Mouse (Mus musculus) liver, embryonic 11.5 days (tissue): ENCODE results near the gene Commd1. TPM values are rescaled to one million over a fixed set of nuclear protein-coding genes. Genes with fewer than 3 reads are reported as not detected.

Experiments used
- ATAC-seq: fragments of 200-750 bp; cut with Nextera tagmentation; replicated peaks from 2 replicates; pipeline ENCODE4 v1.8.0; 2017; ENCODE audit warnings: moderate number of reproducible peaks, mild to moderate bottlenecking, moderate TSS enrichment, moderate library complexity; ENCODE audit not compliant: low FRiP score
- DNase-seq: peaks from one replicate; pipeline ENCODE4 v3.0.0-alpha.2; 2017; ENCODE audit warnings: low spot score
- H3K27ac ChIP-seq: fragments of 300-500 bp; sonication (generic); 2 replicates; pipeline ENCODE4 v1.5.1; 2014; ENCODE audit warnings: mild to moderate bottlenecking, low read depth, low read length, control low read depth
- H3K27me3 ChIP-seq: fragments of 300-500 bp; sonication (generic); replicated peaks from 2 replicates; pipeline ENCODE4 v1.6.1; 2014; ENCODE audit warnings: low read length, mixed read lengths; ENCODE audit not compliant: control insufficient read depth, insufficient read depth
- H3K36me3 ChIP-seq: fragments of 300-500 bp; sonication (generic); 2 replicates; pipeline ENCODE4 v1.6.1; 2014; ENCODE audit warnings: mild to moderate bottlenecking, low read length, moderate library complexity, mixed read lengths; ENCODE audit not compliant: control insufficient read depth, insufficient read depth
- H3K4me1 ChIP-seq: fragments of 300-500 bp; sonication (generic); replicated peaks from 2 replicates; pipeline ENCODE4 v1.6.1; 2014; ENCODE audit warnings: low read length, mixed read lengths; ENCODE audit not compliant: control insufficient read depth, insufficient read depth
- H3K4me2 ChIP-seq: fragments of 300-500 bp; sonication (generic); 2 replicates; pipeline ENCODE4 v1.6.1; 2014; ENCODE audit warnings: mild to moderate bottlenecking, control low read depth, moderate library complexity
- H3K4me3 ChIP-seq: fragments of 300-500 bp; sonication (generic); 2 replicates; pipeline ENCODE4 v1.5.1; 2014; ENCODE audit warnings: low read depth, low read length, control low read depth
- H3K9ac ChIP-seq: fragments of 300-500 bp; sonication (generic); 2 replicates; pipeline ENCODE4 v1.6.1; 2014; ENCODE audit warnings: low read depth, low read length, control low read depth
- H3K9me3 ChIP-seq: fragments of 300-500 bp; sonication (generic); 2 replicates; pipeline ENCODE4 v1.6.1; 2016; ENCODE audit warnings: low read length, inconsistent platforms, mixed read lengths; ENCODE audit not compliant: control insufficient read depth
- WGBS: fragments of 180-500 bp; shearing (Covaris S2); extraction: QIAGEN DNeasy Blood & Tissue Kit; methylation state at CpG from one replicate; pipeline ENCODE4 v1.1.7; 2014; 5-methylcytosine and 5-hydroxymethylcytosine counted together
- polyA plus RNA-seq: library from polyadenylated mRNA; unstranded; fragments of >200 nt; fragmentation: Nextera tagmentation; extraction: Ambion mirVana; gene quantifications from 2 replicates; pipeline ENCODE4 v1.2.1, GENCODE M21; 2014

Commd1 gene
- polyA plus RNA-seq, 1 experiment from 2014 or later, result 333 TPM

DNA sequence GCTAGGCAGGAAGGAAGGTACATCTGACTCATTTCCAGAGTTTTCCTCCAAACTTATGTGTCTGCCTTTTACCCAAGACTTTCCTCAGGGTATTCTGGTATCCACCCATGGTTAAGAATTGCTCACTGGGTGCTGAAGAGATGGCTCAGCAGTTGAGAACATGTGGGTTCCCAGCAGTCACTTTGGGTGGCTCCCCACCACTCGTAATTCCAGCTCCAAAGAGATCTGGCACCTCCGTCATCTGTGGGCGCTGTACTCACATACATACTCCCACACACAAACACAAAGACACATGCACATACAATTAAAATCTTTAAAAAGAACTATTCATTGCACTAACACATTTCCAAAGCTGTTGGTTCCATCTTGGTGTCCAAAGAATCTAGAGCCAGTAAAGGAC lies 93.0 kb downstream of the Commd1 start:
- Histone ChIP-seq H3K4me3 (no peak overlapping the region), H3K4me1 (no peaks in the 10 kb centered on the region)

DNA sequence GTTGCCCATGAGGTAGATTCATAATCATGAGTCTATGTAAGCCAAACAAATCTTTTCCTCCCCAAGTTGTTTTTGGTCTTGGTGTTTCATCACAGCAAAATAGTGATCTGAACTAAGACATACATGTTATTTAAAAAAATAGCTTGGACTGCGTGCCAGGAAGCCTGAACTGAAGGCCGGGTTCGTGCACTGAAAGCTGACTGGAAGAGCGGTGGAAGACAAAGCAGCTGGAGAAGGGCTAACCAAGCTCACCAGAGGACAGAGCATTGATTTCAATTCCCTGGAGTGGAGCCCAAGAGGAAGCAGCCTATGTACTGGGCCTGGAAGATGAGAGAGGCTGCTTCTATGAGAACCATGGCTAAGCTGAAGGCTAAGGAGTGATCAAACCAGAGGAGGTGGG lies 95.2 kb downstream of the Commd1 start:
- Histone ChIP-seq H3K4me1 (no peaks in the 10 kb centered on the region), H3K36me3 (no peaks in the 10 kb centered on the region), H3K4me3 (no peak overlapping the region), H3K27ac (no peak overlapping the region), H3K9me3 (no peaks in the 10 kb centered on the region), H3K4me2 (no peak overlapping the region), H3K9ac (no peak overlapping the region), H3K27me3 (no peaks in the 10 kb centered on the region)
- ATAC-seq, result no peak
- WGBS, result 95% methylated on average over 4 of the region's 4 CpGs
- DNase-seq, result no peak

More for the DNA sequence above, 93.0 kb downstream of the Commd1 start:
- H3K27me3 ChIP-seq, result no peaks in the 10 kb centered on the region
- no peaks in the 10 kb centered on the region for H3K9me3 ChIP-seq
- no peak overlapping the region for H3K4me2 ChIP-seq
- H3K36me3 ChIP-seq, result no peaks in the 10 kb centered on the region
- no peak for DNase-seq
- no peak overlapping the region for H3K27ac ChIP-seq
- H3K9ac ChIP-seq, result no peak overlapping the region
- WGBS, result 89% methylated on average over 3 of the region's 3 CpGs
- ATAC-seq, result no peak

DNA sequence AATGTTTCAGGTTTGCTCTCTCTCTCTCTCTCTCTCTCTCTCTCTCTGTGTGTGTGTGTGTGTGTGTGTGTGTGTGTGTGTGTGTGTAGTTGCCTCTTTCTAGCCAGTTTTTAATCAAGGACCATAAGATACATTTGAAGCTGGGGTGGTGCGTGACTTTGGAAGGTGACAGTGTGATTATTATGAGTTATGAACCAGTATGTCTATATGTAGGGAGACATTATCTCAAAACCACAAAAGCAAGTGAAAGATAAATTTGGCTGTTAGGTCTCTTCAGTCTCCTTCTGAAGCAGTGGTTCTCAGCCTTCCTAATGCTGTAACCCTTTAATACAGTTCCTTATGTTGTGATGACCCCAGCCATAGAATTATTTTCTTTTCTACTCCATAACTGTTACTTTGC lies 96.8 kb downstream of the Commd1 start:
- H3K36me3 ChIP-seq, result no peaks in the 10 kb centered on the region
- ATAC-seq (no peak), DNase-seq (no peak)
- WGBS, result 86% methylated on average over 1 of the region's 1 CpGs
- H3K27ac ChIP-seq, result no peak overlapping the region
- no peaks in the 10 kb centered on the region for H3K27me3 ChIP-seq
- H3K4me3 ChIP-seq, result no peak overlapping the region
- H3K9ac ChIP-seq, result no peak overlapping the region
- H3K9me3 ChIP-seq, result no peaks in the 10 kb centered on the region
- H3K4me1 ChIP-seq, result no peaks in the 10 kb centered on the region
- no peak overlapping the region for H3K4me2 ChIP-seq

DNA sequence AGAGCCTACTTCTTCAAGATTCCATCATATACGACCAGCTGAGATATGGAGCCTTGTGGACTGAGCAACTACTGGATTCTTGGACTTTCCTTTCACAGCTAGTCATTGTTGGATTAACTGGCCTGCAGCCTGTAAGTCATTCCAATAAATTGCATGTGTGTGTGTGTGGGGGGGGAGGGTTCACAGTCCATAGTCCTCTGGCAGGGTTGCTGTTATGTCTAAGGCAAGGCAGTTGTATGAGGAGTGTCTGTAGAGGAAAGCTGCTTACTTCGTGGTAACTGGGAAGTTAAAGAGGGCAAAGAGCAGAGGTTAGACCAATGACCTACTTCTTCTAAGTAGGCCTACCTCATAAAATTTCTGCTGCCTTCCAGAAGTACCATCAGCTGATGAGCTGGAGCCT lies 98.5 kb downstream of the Commd1 start:
- Histone ChIP-seq H3K4me1 (no peaks in the 10 kb centered on the region), H3K4me2 (no peak overlapping the region), H3K4me3 (no peak overlapping the region), H3K9ac (no peak overlapping the region), H3K9me3 (no peaks in the 10 kb centered on the region), H3K27me3 (no peaks in the 10 kb centered on the region), H3K27ac (no peak overlapping the region), H3K36me3 (no peaks in the 10 kb centered on the region)
- 62% methylated on average over 2 of the region's 2 CpGs for WGBS
- no peak for ATAC-seq
- no peak for DNase-seq

DNA sequence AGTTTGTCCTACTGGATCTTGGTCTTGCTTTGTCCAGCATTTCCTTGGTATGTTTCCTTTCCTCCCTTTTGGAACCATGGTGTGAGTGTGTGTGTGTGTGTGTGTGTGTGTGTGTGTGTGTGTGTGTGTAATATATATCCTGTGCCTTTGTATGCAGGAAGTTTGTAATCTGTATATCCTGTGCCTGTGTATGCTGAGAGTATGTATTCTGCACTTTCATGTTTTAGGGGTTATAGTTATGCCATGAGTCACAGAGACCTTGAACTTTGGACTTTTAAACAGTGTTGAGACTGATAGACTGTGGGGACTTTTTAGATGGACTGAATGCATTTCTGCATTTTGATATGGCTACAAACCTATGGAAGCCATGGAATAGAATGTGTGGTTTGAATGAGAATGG lies 99.3 kb downstream of the Commd1 start:
- no peaks in the 10 kb centered on the region for H3K27me3 ChIP-seq
- ATAC-seq (no peak), DNase-seq (no peak)
- no peaks in the 10 kb centered on the region for H3K9me3 ChIP-seq
- H3K27ac ChIP-seq, result no peak overlapping the region
- H3K4me2 ChIP-seq, result no peak overlapping the region
- H3K9ac ChIP-seq, result no peak overlapping the region
- H3K4me3 ChIP-seq, result no peak overlapping the region
- no peaks in the 10 kb centered on the region for H3K36me3 ChIP-seq
- no peaks in the 10 kb centered on the region for H3K4me1 ChIP-seq

DNA sequence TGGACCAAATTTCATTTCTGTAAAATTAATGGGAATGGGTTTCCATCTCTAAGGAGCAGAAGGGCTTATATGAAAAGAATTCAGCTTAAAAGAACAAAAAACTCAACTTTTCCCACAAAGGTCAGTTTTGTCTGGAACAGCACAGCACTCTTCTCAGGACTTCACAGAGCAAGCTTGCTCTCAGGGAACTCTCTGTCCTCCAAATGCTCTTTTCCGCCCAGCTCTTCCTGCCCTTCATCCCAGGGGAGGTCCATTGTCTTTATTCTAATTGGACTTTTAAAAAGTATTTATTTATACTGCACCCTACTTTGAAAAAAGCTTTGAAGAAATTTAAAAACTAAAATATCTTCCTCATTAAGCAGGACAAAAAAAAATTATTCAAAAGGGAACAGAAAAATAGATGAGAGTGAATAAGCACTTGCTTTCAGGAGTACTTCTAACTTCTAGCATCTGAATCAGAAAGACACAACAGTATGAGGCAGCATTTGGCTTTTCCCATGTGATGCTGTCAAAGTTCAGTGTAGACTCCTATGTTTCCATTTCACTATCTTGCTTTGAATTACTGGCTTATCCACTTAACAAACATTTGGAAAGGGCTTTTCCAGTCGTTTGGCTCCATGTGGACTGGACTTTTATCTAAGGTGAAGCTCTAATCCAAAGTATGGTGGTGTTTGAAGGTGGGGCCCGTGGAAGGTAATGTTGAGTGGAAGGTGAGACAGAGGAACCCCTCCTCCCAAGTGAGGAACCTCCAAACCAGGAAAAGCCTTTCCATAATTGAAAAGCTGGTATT lies 101.6 kb downstream of the Commd1 start:
- DNase-seq (no peak), ATAC-seq (no peak)
- WGBS, result 60% methylated on average over 3 of the region's 3 CpGs
- Histone ChIP-seq H3K9me3 (no peaks in the 10 kb centered on the region), H3K27me3 (no peaks in the 10 kb centered on the region), H3K27ac (no peak overlapping the region), H3K9ac (no peak overlapping the region), H3K4me1 (peaks cover 7% of the 10 kb centered on the region; the same call in 1 of the 2 replicates), H3K36me3 (no peaks in the 10 kb centered on the region), H3K4me2 (no peak overlapping the region), H3K4me3 (no peak overlapping the region)

DNA sequence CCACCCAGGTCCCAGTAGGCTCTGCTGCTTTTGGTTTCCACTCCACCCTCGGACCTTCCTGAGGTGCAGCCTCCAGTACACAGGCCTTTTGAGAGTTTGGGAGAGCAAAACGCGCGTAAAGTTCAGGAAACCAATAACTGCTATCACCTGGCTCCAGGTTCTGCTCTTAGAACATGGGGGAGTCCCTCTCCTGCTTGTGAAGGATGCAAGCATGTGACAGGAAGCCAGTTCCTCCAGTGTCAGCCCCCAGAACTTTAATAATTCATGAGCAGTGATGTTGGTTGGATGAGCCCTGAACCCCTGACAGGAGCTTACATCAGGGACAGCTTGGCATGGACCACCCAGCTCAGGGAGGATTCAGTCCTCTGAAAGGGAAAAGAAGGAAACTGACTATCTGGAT lies 102.5 kb downstream of the Commd1 start:
- DNase-seq, result no peak
- H3K27me3 ChIP-seq, result no peaks in the 10 kb centered on the region
- ATAC-seq, result no peak
- no peak overlapping the region for H3K27ac ChIP-seq
- 76% methylated on average over 4 of the region's 4 CpGs for WGBS
- no peak overlapping the region for H3K9ac ChIP-seq
- no peaks in the 10 kb centered on the region for H3K9me3 ChIP-seq
- H3K4me1 ChIP-seq, result peaks cover 7% of the 10 kb centered on the region; the same call in 1 of the 2 replicates
- no peaks in the 10 kb centered on the region for H3K36me3 ChIP-seq
- no peak overlapping the region for H3K4me2 ChIP-seq
- H3K4me3 ChIP-seq, result no peak overlapping the region

DNA sequence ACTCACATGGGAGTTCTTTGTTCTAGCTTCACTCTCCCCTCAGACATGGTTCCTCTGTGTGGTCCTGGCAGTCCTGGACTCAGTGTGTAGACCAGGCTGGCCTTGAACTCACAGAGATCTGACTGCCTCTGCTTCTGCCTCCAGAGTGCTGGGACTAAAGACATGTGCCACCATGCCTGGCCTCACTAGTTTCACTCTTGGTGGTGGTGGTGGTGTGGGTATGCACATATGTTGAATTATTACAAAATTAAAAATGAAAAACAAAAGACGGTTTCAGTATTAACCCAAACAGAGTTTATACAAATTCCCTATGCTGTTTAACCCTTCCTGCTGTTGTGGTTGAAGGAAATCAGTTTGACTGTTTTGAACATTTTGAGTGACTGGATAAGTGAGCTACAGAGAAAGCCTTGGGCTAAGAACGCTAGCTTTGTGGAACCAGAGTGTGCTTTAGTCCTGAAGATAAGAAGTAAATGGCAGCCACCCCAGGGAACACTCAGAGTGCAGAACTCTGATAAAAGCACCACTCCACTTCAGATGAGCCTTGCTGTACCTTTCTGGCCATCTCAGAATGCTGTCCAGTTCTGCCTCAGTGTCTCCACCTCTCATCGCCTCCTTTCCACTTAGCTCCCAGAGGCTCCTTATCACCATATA lies 105.4 kb downstream of the Commd1 start:
- ATAC-seq, result peak; percentile 89
- peaks cover 13% of the 10 kb centered on the region for H3K4me1 ChIP-seq
- H3K4me3 ChIP-seq, result no peak overlapping the region
- DNase-seq, result no peak
- H3K36me3 ChIP-seq, result no peaks in the 10 kb centered on the region
- peak overlapping the region; percentile 6; the same call in 1 of the 2 replicates for H3K27ac ChIP-seq
- H3K9me3 ChIP-seq, result no peaks in the 10 kb centered on the region
- no peaks in the 10 kb centered on the region for H3K27me3 ChIP-seq
- peak overlapping the region; percentile 18; the same call in 1 of the 2 replicates for H3K4me2 ChIP-seq
- no peak overlapping the region for H3K9ac ChIP-seq
- 58% methylated on average over 3 of the region's 3 CpGs for WGBS

DNA sequence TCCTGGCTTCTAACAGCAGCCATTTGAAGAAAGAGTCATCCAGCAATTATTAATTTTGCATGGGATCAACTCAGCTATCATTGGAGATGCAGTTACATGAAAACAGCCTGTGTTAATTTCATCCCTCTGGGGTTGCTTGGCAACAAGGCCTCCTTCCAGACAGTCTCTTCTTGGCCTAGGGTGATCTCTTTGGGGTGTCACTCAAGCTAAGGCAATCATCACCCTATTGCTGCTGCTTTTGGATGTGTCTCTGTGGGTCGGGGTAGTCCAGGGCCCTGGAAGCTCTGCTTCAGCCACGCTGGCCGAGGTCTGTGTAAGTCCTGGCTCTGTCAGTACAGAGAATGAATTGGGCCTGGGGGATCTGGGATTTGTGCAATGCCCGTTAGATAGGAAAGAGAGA lies 106.9 kb downstream of the Commd1 start:
- no peak overlapping the region for H3K27ac ChIP-seq
- H3K4me3 ChIP-seq, result no peak overlapping the region
- H3K27me3 ChIP-seq, result no peaks in the 10 kb centered on the region
- DNase-seq, result no peak
- H3K9me3 ChIP-seq, result no peaks in the 10 kb centered on the region
- H3K4me1 ChIP-seq, result peaks cover 16% of the 10 kb centered on the region
- no peak overlapping the region for H3K4me2 ChIP-seq
- no peak overlapping the region for H3K9ac ChIP-seq
- ATAC-seq, result no peak
- WGBS, result 88% methylated on average over 4 of the region's 4 CpGs
- H3K36me3 ChIP-seq, result no peaks in the 10 kb centered on the region
